Mouse (Mus musculus): ENCODE measurements around the gene Rere.

GRCm38 (mm10) chr4:150582966-150583776 is 301.7 kb downstream of the Rere start:
- TF ChIP-seq POLR2A (IDR thresholded peaks at IDR 0.05; ENCODE audit: control insufficient read depth in 1 of 2, insufficient read depth in 1 of 2, low read depth in 1 of 2, low read length in 2 of 2, poor library complexity in 1 of 2) = no peak
- TF ChIP-seq CTCF (IDR thresholded peaks at IDR 0.05 in 2 of 3, conservative IDR thresholded peaks at IDR 0.05 in 1 of 3; ENCODE audit: control insufficient read depth in 1 of 3, insufficient read depth in 1 of 3, low read depth in 2 of 3, low read length in 3 of 3, poor library complexity in 1 of 3, severe bottlenecking in 1 of 3) = no peak
- TF ChIP-seq ETS1 (IDR thresholded peaks at IDR 0.05; ENCODE audit: low read depth, low read length) = no peak
- TF ChIP-seq ZKSCAN1 (IDR thresholded peaks at IDR 0.05; ENCODE audit: low read depth, low read length) = no peak
- TF ChIP-seq TAL1 (IDR thresholded peaks at IDR 0.05; ENCODE audit: low read length) = no peak
- no peak for TF ChIP-seq GATA1 (IDR thresholded peaks at IDR 0.05; ENCODE audit: low read depth, low read length)

All from MEL (cell line).